In the genomic region with DNA sequence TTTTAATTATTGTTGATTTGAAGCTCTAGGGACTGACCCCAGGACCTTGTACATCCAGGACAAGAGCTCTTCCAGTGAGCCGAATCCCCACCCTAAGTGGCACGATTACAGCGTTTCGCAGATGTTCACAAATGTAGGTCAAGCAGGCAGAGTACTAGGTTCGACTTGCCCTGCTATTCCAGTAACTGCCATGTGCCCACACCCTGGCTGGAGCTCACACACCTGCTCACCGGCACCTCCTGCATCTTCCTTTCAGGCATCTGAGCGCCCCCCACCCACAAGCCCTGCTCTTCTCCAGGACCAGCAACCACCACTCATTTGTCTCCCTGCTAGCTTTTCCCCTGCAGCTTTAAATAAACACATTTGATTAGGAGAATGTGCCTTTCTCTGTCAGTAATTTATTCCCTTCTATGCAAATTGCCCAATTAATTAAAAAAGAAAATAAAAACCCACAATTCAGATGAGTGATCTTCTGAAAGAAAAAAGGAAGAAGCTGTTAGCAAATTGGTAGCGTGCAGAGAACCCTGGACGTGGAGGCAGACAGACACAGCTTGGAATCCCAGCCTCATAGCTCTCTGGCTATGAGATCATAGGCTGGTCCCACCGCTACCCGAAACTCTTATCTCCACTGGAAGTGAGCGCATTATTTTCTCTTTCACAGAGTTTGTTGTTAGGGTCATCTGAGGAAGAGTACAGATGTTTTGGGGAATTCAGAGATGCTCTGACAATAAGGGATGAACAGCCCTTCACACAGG, we compare ENCODE assay signal across 11 mouse cellular contexts.
DNase-seq lines count a peak whose midpoint lies in the region; ATAC-seq lines count a peak whose summit lies in the region.
"Had no signal": no experiment of that assay in that cellular context is flagged by ENCODE, and none has a peak within 500 bp of the region (broad histone marks: within the 10 kb centered on the region; RNA-seq: fewer than 3 reads in every experiment).

No protein-coding gene starts in this region.

- H3K36me3 ChIP-seq in hindbrain, embryonic 13.5 days, result no peaks in the 10 kb centered on the region
- no peaks in the 10 kb centered on the region for H3K36me3 ChIP-seq in hindbrain, embryonic 11.5 days (ENCODE audit: control insufficient read depth, insufficient read depth, low read length)
- no peaks in the 10 kb centered on the region for H3K36me3 ChIP-seq in forebrain, embryonic 14.5 days (ENCODE audit: control insufficient read depth, insufficient read depth, low read length)
- H3K36me3 ChIP-seq in midbrain, embryonic 13.5 days, result no peaks in the 10 kb centered on the region
- H3K36me3 ChIP-seq: kidney, embryonic 15.5 days; lung, embryonic 15.5 days had no signal

- H3K9me3 ChIP-seq in hindbrain, embryonic 13.5 days, result no peaks in the 10 kb centered on the region
- no peaks in the 10 kb centered on the region for H3K9me3 ChIP-seq in hindbrain, embryonic 11.5 days (ENCODE audit: control insufficient read depth, low read length)
- H3K9me3 ChIP-seq in forebrain, embryonic 14.5 days (replicated peaks; ENCODE audit: control insufficient read depth, low read length), result no peaks in the 10 kb centered on the region
- no peaks in the 10 kb centered on the region for H3K9me3 ChIP-seq in midbrain, embryonic 13.5 days
- H3K9me3 ChIP-seq: kidney, embryonic 15.5 days; lung, embryonic 15.5 days; megakaryocyte, embryonic 14.5 days had no signal

- H3K4me1 ChIP-seq in hindbrain, embryonic 13.5 days (replicated peaks), result peaks cover 34% of the 10 kb centered on the region
- H3K4me1 ChIP-seq in hindbrain, embryonic 11.5 days (replicated peaks; ENCODE audit: control insufficient read depth, insufficient read depth, low read length), result peaks cover 4% of the 10 kb centered on the region; the same call in 1 of the 2 replicates
- peaks cover 32% of the 10 kb centered on the region for H3K4me1 ChIP-seq in forebrain, embryonic 14.5 days (ENCODE audit: control insufficient read depth, insufficient read depth, low read length)
- H3K4me1 ChIP-seq in midbrain, embryonic 13.5 days (replicated peaks), result peaks cover 34% of the 10 kb centered on the region
- H3K4me1 ChIP-seq: kidney, embryonic 15.5 days had no signal

- H3K9ac ChIP-seq in hindbrain, embryonic 13.5 days, result no peak overlapping the region
- no peak overlapping the region for H3K9ac ChIP-seq in hindbrain, embryonic 11.5 days (ENCODE audit: low read depth, low read length)
- no peak overlapping the region for H3K9ac ChIP-seq in forebrain, embryonic 14.5 days (ENCODE audit: low read length)
- H3K9ac ChIP-seq in midbrain, embryonic 13.5 days (replicated peaks), result no peak overlapping the region
- H3K9ac ChIP-seq: kidney, embryonic 15.5 days; lung, embryonic 15.5 days had no signal

- no peak for DNase-seq in hindbrain, embryonic 11.5 days (ENCODE audit: low spot score)
- DNase-seq in forebrain, embryonic 14.5 days (ENCODE audit: low spot score), result peak; percentile 60
- peak; percentile 76 for DNase-seq in thymus, postnatal 0 days (ENCODE audit: low spot score)
- DNase-seq in liver, result no peak
- no peak for DNase-seq in gastrocnemius, adult 8-10 months (ENCODE audit: low spot score in 2 of 2)
- DNase-seq: cerebellum, postnatal 36 days had no signal

- H3K4me2 ChIP-seq in hindbrain, embryonic 13.5 days, result no peak overlapping the region
- no peak overlapping the region for H3K4me2 ChIP-seq in hindbrain, embryonic 11.5 days (replicated peaks; ENCODE audit: low read depth, low read length)
- no peak overlapping the region for H3K4me2 ChIP-seq in forebrain, embryonic 14.5 days (ENCODE audit: low read length)
- H3K4me2 ChIP-seq in midbrain, embryonic 13.5 days (replicated peaks), result no peak overlapping the region
- H3K4me2 ChIP-seq: kidney, embryonic 15.5 days; lung, embryonic 15.5 days had no signal

- no peaks in the 10 kb centered on the region for H3K27me3 ChIP-seq in hindbrain, embryonic 13.5 days
- no peaks in the 10 kb centered on the region for H3K27me3 ChIP-seq in hindbrain, embryonic 11.5 days (ENCODE audit: control insufficient read depth, insufficient read depth, low read length)
- H3K27me3 ChIP-seq in forebrain, embryonic 14.5 days (replicated peaks; ENCODE audit: control insufficient read depth, insufficient read depth, low read length), result no peaks in the 10 kb centered on the region
- no peaks in the 10 kb centered on the region for H3K27me3 ChIP-seq in midbrain, embryonic 13.5 days
- H3K27me3 ChIP-seq: kidney, embryonic 15.5 days had no signal

- peak overlapping the region; percentile 64 for H3K27ac ChIP-seq in hindbrain, embryonic 13.5 days
- no peak overlapping the region for H3K27ac ChIP-seq in hindbrain, embryonic 11.5 days (ENCODE audit: low read depth, low read length)
- H3K27ac ChIP-seq in forebrain, embryonic 14.5 days (ENCODE audit: low read depth, low read length), result peak overlapping the region; percentile 45; the same call in 1 of the 2 replicates
- peak overlapping the region; percentile 66 for H3K27ac ChIP-seq in midbrain, embryonic 13.5 days
- H3K27ac ChIP-seq: kidney, embryonic 15.5 days; lung, embryonic 15.5 days had no signal

- 73% methylated on average over 12 of the region's 12 CpGs for WGBS in hindbrain, embryonic 13.5 days
- WGBS in hindbrain, embryonic 11.5 days, result 78% methylated on average over 12 of the region's 12 CpGs
- WGBS in forebrain, embryonic 14.5 days, result 37% methylated on average over 12 of the region's 12 CpGs
- WGBS in midbrain, embryonic 13.5 days, result 64% methylated on average over 12 of the region's 12 CpGs

- ATAC-seq in hindbrain, embryonic 13.5 days (ENCODE audit: low FRiP score), result no peak
- ATAC-seq in hindbrain, embryonic 11.5 days (ENCODE audit: low FRiP score), result no peak
- ATAC-seq in forebrain, embryonic 14.5 days, result peak; percentile 56
- peak; percentile 20; the same call in 1 of the 2 replicates for ATAC-seq in midbrain, embryonic 13.5 days

- H3K4me3 ChIP-seq in hindbrain, embryonic 13.5 days, result no peak overlapping the region
- no peak overlapping the region for H3K4me3 ChIP-seq in hindbrain, embryonic 11.5 days (ENCODE audit: low read depth, low read length)
- H3K4me3 ChIP-seq in forebrain, embryonic 14.5 days (ENCODE audit: low read depth, low read length), result no peak overlapping the region
- no peak overlapping the region for H3K4me3 ChIP-seq in midbrain, embryonic 13.5 days (replicated peaks)
- H3K4me3 ChIP-seq: kidney, embryonic 15.5 days; lung, embryonic 15.5 days; megakaryocyte, embryonic 14.5 days had no signal

Comparison
In these comparisons a context has a peak if more than half of its experiments do, and no peak if none do; other contexts are left out.
1. ATAC-seq: peak in forebrain, embryonic 14.5 days (single experiment) and midbrain, embryonic 13.5 days (single experiment); none in hindbrain, embryonic 13.5 days (single experiment) and hindbrain, embryonic 11.5 days (single experiment).
2. DNase-seq: peak in forebrain, embryonic 14.5 days (single experiment) and thymus, postnatal 0 days (single experiment); none in hindbrain, embryonic 11.5 days (single experiment), liver (single experiment) and gastrocnemius, adult 8-10 months (0 of 2).